Mouse (Mus musculus) skeletal muscle tissue, adult 2 months (tissue): Measurements from ENCODE around the gene Irf3.

Experiments used
- DNase-seq: peaks from one replicate; pipeline ENCODE4 v3.0.0-alpha.2; 2012; ENCODE audit warnings: low read depth, low spot score

The Irf3 gene

GRCm38 (mm10) chr7:44974383-44975116 lies 22.9 kb upstream of the Irf3 start, which contains the start of gene Cpt1c:
Gene Cpt1c, minus strand, starts transcription at chr7:44974851.
- DNase-seq, result no peak

DNA sequence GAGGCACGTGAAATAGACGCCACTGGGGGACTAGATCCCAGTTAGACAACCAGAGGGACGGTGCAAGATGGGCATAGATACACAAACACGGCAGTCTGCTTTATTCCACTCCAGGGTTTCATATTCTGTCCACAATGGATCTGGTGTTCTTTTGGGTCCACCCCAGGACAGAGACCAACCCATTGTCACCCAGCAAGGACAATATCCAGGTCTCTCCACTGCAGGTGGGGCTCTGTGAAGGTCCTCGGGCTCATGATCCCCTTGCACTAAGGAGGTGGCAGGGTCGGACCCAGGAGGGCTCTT lies 22.4 kb upstream of the Irf3 start:
- no peak for DNase-seq

DNA sequence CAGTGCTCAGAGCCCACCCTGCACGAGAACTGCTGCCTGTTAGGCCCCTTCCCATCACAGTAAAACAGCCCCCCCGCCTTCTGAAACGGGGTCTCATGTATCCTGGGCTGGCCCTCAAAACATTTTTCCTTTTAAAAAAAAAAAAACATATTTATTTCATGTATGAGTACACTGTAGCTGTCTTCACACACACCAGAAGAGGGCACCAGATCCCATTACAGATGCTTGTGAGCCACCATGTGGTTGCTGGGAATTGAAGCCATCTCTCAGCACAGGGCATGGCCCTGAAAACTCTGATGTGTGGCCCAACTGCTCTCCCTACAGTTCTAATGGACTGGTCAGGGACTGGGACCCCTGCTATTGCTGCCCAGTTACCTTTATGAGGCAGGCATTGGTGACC lies 19.1 kb upstream of the Irf3 start:
- no peak for DNase-seq

GRCm38 (mm10) chr7:44981539-44981938 lies 15.9 kb upstream of the Irf3 start:
- DNase-seq, result no peak

- DNase-seq, result peak; percentile 71
These were observed 14.4 kb upstream of the Irf3 start for GRCm38 (mm10) chr7:44983085-44983484.

GRCm38 (mm10) chr7:44983944-44984832 lies 13.3 kb upstream of the Irf3 start:
- DNase-seq, result peak; percentile 82

DNA sequence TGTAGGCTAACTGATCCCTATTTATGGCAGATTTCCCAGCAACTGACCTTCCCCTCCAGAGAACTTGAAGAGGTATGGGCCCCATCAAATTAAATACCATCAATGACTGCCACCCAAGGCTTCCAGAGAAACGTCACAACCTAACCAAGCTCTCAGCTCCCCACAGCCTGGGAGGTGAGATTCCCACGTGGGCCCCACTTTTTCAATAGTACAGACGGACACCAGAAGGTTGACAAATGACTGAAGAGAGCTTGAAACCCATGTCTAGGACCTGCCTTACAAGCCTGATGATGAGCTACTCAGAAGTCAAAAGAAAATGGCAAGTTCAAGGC lies 12.6 kb upstream of the Irf3 start:
- peak; percentile 44 for DNase-seq

DNA sequence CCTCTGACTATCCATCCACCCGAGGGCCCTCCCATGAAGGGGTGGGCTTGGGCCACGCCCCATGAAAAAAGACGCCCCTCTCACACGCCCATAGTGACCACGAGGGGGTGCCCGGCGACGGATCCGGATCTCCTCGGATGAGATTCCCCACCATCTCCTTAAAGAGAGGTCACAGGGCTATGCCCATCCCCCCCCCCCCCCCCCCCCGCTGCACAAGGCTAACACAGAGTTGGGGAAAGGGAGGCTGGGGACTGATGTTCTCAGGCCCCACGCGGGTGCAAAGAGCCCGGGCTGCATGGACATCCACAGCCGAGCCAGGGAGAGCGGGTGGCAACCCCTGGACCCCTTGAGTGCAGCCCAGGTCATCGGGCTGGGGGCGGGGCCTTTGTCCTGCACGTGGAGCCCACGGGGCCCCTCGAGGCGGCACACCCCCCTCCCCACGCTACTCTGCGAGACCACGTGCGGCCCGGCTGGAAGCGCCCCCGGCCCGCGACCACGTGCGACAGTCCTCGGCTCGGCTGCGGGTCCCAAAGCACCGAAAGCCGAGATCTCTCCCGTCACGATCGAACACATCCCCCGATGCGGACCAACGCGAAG lies 11.8 kb upstream of the Irf3 start:
- peak; percentile 56 for DNase-seq

DNA sequence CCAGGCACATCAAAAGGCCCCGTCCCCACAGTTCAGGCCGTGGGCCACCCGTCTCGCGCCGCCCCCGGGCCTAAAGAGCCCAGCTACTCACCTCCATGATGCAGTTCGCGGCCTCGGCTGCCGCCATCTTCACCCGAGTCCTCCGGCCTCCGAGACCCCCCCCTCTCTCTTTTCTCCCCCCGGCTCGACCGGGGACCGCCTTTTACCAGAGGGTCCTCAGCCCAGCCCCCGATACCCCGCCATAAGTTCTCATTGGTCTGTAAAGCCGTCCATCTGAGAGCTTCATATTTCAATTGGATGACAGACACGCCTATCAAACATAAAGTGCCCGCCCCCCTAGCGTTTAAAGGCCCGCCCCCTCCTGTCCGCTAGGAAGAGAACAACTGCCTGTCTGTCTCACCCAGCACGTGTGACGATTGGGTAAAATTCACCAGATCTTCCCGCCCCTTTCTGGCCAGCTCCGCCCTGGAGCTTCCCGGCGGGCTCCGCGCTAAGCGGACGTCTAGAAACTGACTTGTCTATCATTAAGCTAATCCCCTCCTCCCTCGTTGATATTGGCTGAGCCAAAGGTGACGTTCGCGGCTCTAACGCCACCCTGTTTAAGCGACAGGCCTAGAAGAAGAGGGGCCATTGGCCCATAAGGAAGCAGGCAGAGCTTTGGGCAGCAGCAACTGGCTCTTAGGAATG lies 11.1 kb upstream of the Irf3 start, which contains the start of gene Prmt1:
Gene Prmt1 (minus strand): TSS at position 377 of the 687 bp plus-strand sequence.
- DNase-seq, result peak; percentile 100

DNA sequence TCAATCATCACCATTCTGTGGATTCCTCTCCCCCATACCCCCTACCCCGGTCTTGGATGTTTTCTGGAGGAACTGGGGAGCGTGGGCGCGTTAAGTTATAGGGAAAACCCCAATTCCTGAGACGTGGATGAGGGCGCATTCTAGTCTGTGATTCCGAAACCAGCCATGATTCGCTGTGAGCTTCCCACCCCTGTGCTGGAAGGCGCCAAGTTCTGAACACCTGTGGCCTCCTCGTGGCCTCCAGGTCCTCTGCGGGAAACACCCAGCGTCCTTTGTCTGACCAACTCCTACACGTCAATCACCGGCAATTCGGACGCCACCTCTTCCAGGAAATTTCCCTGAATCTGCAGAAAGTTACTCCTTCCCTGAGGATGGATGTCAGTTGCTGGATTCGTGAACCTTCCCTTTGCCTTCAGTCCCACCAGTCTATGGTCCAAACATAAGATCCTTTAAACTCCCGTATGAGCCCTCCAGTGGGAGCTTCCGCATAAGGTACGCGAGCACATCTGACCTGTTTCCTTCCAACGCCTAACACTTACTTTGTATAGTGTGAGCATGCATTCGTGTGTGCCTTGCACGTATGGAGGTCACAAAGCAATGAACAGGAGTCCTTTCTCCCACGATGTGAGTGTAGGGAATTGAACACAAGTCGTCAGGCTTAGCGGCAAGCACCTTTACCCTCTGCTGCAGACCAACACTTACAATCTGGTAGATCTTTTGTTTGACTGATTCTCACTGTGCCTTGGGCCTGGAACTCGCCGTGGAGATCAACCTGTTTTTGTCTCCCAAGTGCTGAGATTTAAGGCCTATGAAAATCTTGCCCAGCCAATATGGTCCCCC lies 10.3 kb upstream of the Irf3 start:
- DNase-seq, result no peak

- DNase-seq, result no peak
These were observed 776 bp upstream of the Irf3 start for GRCm38 (mm10) chr7:44996672-44997071.

DNA sequence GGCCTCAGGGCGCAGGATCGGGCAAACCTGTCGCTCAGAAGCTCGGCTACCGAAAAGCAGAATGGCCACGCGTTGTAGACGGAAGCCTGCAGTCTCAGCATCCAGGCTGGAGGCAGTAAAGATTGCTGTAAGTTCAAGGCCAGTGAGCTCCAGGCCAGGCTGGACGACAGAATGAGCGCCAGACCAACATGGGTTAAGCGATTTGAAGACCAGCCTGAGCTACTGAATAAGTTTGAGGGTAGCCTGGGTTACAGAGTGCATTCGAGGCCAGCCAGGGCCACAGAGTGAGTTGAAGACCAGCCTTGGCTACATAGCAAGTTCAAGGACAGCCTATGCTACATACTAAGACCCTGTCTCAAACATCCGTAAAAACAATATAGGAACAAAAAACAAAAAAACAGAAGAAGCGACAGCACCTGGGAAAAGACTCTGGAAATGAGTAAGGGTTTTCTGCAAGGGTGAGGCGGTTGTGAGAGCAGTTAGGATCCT lies 536 bp downstream of the Irf3 start:
- DNase-seq, result no peak

DNA sequence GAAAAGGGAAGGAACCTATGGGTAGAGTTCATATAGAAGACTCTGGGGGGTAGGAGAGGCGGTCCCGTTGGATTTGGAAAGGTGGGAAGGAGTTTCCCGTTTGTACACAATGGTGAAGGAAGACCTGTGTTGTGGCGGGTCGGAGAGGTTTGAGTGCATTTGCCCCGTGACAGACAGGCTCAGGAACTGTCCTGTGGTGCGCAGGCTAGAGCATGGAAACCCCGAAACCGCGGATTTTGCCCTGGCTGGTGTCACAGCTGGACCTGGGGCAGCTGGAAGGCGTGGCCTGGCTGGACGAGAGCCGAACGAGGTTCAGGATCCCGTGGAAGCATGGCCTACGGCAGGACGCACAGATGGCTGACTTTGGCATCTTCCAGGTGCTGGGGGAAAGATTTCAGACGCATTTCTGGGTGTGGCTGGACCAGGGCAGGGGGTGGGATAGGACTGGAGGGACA lies 1.1 kb downstream of the Irf3 start, which contains the start of gene Bcl2l12:
Gene Bcl2l12 (minus strand): TSS at position 212 of the 455 bp plus-strand sequence.
- DNase-seq, result no peak

GRCm38 (mm10) chr7:44999753-45000152 lies 2.3 kb downstream of the Irf3 start:
- DNase-seq, result no peak

- DNase-seq, result no peak
These were observed 3.2 kb downstream of the Irf3 start for GRCm38 (mm10) chr7:45000539-45001114.

- DNase-seq, result no peak
These were observed 5.0 kb downstream of the Irf3 start for GRCm38 (mm10) chr7:45002440-45002839.

DNA sequence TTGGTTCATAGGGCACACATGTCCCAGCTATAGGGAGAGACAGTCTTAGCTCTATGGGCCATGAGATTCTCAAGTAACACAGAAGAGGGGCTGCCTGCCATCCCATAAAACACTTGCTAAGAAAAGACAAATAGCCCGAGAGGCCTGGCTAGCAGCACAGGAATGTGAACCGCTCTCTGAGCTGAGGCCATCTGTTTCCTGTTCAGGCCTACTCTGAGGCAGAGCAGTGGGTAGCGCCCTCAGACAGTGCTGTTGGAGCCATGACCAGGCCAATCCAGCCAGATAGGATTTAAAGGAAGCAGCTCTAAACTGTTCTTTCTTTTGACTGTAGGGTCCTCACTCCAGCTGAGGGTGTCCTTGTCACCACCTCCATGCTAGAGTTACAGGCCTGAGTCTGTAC lies 7.1 kb downstream of the Irf3 start:
- DNase-seq, result no peak

- no peak for DNase-seq
These were observed 8.0 kb downstream of the Irf3 start for GRCm38 (mm10) chr7:45005321-45005992.

DNA sequence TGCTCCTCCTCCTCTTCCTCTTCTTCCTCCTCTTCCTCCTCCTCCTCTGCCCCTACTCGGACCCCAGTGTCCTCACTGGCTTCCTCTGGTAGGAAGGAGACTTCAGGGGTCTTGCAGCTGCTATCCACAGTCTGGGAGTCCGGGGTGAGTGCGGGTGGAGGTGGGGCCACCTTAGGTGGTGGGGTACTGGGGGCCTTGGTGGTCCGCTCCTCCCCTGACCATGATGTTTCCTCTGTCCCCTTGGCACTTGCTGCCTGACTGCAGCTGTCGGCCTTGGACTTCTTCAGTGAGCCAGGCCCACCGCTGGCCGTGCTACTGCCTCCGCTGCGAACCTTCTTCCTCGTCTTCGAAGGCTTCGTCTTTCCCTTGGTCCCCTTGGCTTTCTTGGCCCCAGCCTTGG lies 9.1 kb downstream of the Irf3 start:
- no peak for DNase-seq

DNA sequence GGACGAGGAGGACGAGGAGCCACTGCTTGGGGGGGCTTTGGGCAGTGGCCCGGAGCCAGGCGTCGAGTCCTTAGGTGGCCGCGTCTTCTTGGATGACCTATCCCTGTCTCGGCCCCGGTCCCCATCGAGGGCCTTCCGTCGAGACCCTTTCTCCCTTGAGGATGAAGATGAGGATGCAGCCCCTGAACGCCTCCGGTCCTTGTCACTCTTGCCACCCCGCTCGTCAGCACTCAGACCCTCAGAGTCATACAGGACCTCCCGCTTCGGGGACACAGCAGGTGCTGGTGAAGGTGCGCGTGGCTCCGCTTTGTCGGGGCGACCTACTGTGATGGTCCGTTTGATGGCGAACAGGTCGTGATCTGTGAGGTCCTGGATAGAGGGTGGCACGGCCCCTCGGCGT lies 9.7 kb downstream of the Irf3 start:
- DNase-seq, result no peak
